Mouse (Mus musculus): ENCODE data around the gene Aim2. TPM values are rescaled to one million over a fixed set of nuclear protein-coding genes. Genes with fewer than 3 reads are reported as not detected.

Aim2 gene
- polyA plus RNA-seq, 1 experiment, result 0.08 TPM

Other genes starting within 250 kb of the Aim2 start
- not detected in 2 replicates for gene Olfr1408, start 213.5 kb upstream of the Aim2 start, polyA plus RNA-seq (2012; ENCODE audit: insufficient read depth, low replicate concordance)
- not detected in 2 replicates for gene Olfr1406, start 160.2 kb upstream of the Aim2 start, polyA plus RNA-seq (2012; ENCODE audit: insufficient read depth, low replicate concordance)
- gene Olfr218, start 153.1 kb upstream of the Aim2 start, polyA plus RNA-seq (2012; ENCODE audit: insufficient read depth, low replicate concordance), result not detected in 2 replicates
- not detected in 2 replicates for gene Olfr1404, start 138.5 kb upstream of the Aim2 start, polyA plus RNA-seq (2012; ENCODE audit: insufficient read depth, low replicate concordance)
- gene Fcer1a, start 123.7 kb upstream of the Aim2 start, polyA plus RNA-seq (2012; ENCODE audit: insufficient read depth, low replicate concordance), result not detected in 2 replicates
- not detected in 2 replicates for gene Olfr418, start 84.9 kb upstream of the Aim2 start, polyA plus RNA-seq (2012; ENCODE audit: insufficient read depth, low replicate concordance)
- not detected in 2 replicates for gene Mptx2, start 73.1 kb upstream of the Aim2 start, polyA plus RNA-seq (2012; ENCODE audit: insufficient read depth, low replicate concordance)
- 1.4 and 1.6 TPM in 2 replicates for gene Ackr1, start 17.1 kb upstream of the Aim2 start, polyA plus RNA-seq (2012; ENCODE audit: insufficient read depth, low replicate concordance)
- not detected in 2 replicates for gene Cadm3, start 16.8 kb downstream of the Aim2 start, polyA plus RNA-seq (2012; ENCODE audit: insufficient read depth, low replicate concordance)
- gene Ifi206, start 140.2 kb downstream of the Aim2 start, polyA plus RNA-seq (2012; ENCODE audit: insufficient read depth, low replicate concordance), result not detected in 2 replicates
- gene Ifi214, start 185.1 kb downstream of the Aim2 start, polyA plus RNA-seq (2012; ENCODE audit: insufficient read depth, low replicate concordance), result 0.34 TPM in 1 of 2 replicates, not detected in the other
- not detected in 2 replicates for gene Ifi213, start 248.4 kb downstream of the Aim2 start, polyA plus RNA-seq (2012; ENCODE audit: insufficient read depth, low replicate concordance)

Data from megakaryocyte, embryonic 14.5 days (primary cell).